Mouse (Mus musculus) adrenal gland, adult (tissue): ENCODE measurements around the gene Dock3.
A peak's percentile ranks its signal among the peaks of the same experiment; 100 is the strongest.

Source experiments
- DNase-seq, 2 experiments: peaks; one replicate each; pipeline ENCODE4 v3.0.0; 2022 to 2023; ENCODE audit warnings: low spot score in 1 of 2; ENCODE audit not compliant: inconsistent age in 2 of 2

The Dock3 gene

GRCm38 (mm10) chr9:107231539-107232139 lies at the start of gene Dock3:
Gene Dock3 (minus strand): TSS chr9:107231909.
- DNase-seq: peak; percentile 79 to 91

- DNase-seq: peak; percentile 59 to 84
Measured at GRCm38 (mm10) chr9:107280322-107281027, 48.8 kb upstream of the Dock3 start.

DNA sequence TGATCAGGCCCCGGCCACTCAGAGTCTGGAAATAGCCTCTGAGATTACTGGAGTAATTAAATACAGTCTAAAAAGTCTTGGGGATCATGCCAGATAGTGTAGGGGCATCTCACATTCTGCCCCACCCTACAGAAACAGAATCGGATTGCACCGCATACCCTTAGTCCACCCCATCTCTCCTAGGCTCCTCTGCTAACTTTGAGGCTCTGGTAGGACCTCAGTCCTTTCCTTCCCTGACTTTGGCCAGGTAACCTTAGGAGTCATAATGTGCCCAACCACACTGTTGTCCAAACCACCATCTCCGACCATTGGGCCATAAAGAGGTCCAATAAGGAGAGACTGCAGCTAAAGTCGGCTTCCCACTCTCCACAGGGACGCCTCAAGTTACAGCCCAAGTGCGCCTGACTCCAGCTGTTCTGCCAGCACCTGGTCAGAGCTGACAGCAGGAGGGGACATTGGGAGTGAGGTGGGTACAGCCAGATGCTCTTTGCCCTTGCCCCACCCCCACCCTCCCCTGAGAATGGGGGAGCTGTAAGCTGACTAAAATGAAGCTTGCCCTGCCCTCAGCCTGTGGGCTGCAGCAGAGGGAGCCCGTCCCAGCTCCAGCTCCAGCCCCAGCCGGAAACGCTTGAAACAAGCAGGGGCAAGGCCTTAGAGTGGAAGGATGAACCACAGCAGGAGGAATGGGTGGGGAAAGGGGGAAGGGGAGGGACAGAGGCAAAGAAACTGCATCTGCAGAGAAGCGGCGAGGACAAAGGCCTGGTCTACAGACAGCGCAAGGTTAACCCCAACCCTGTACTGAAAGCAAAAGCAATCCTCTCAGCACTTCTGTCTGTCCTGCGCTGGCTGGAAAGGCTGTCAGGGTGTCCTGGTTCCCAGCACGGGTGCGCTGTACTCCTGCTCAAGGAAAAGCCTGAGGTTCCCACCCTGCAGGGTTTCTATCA lies 47.9 kb upstream of the Dock3 start:
- DNase-seq: peak in 1 of 2 experiments; percentile 70

DNA sequence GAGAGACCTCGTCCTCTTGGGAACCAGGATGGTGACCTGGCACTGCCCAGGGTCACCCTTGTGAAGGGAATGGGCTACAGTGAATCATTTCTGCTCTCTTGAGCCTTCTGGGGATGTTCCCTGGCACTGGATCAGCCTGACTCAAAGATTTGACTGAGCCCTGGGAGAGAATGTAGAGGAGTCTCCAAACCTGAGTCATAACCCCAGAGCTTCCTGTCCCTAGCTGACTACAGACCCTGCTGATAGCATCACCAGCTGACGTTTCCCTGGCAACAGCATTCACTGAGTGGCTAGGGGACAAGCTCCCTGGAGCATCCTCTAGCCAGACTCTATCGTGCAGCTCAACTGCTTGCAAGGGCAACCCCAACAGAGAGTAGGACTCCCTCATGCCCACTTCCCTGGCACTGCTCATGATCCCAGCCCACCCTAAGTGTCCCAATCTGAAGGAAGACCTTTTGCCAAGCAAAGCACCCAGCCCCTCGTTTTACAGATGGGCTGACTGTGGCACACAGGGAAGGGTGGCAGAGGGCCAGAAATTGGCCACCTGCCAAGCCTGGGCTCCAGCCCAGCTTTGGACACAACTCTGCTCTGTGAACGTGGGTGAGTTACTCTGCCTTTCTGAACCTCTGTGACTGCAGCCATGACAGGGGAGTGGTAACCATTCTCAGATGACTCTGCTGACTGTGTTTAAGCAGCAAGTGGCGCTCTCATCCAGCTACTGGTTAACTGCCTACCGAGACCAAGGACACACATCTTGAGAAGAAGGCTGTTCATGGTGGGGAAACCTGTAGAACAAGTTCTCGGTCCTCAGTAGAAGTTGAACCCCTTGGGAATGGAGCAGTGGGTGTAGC lies 47.0 kb upstream of the Dock3 start:
- peak; percentile 88 to 92 for DNase-seq

- DNase-seq: no peak
Measured at GRCm38 (mm10) chr9:107278126-107278525, 46.4 kb upstream of the Dock3 start.

DNA sequence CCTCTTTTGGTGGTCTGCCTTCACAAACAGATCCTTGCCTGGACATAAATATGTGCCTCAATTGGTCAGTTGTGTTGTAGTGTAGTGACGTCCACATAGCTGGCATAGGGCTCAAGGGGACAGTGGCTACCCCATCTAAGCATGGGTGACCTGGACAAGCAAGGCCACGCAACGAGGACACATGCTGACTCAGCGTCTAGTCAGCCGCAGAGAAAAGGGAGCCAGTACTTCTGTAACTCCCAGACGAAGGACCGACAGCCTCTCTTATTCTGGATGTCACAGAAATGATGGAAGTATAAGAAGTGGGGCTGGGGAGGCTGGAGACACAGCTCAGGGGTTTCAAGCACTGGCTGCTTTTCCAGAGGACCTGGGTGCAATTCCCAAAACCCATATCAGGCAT lies 45.9 kb upstream of the Dock3 start:
- DNase-seq: peak; percentile 83 to 91

GRCm38 (mm10) chr9:107275710-107276109 lies 44.0 kb upstream of the Dock3 start:
- peak; percentile 77 to 88 for DNase-seq

DNA sequence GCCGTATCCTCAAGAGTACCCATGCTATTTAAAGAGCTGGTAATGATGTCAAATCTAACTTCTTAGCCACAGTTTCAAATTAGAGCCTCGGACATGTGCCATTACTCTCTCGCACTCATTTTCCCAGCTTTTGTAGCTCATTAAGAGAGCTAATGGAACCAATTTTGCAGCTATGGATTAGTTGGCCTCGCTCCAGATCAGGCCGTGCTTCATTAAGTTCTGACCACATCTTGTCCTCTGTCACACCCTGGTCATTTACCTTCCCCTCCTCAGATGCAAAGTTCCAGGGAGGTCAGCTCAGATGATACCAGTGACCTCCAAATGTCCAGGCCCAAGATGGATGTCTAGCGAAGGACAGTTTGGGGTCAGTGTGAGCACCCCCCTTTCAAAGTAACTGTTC lies 43.0 kb upstream of the Dock3 start:
- peak in 1 of 2 experiments; percentile 33 for DNase-seq

GRCm38 (mm10) chr9:107273184-107273583 lies 41.5 kb upstream of the Dock3 start:
- DNase-seq: no peak

DNA sequence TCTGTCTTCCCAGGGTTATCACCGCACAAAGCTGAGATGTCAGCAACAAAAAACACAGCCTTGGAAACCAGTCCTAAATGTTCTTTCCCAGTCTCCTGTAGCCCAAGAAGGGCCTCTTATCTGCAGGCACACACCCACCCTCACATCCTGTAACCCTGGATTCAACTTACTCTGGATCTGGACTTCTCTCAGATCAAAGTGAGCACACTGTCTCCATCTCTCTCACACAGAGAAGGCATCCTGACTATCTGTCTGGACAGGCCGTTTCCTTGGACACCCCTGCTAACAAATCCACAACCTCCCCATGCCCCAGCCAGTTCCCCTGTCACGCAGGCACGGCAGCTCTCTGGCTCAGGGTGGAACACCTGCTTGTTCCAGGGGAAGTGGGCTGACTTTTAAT lies 40.6 kb upstream of the Dock3 start:
- no peak for DNase-seq

- DNase-seq: no peak
Measured at GRCm38 (mm10) chr9:107271177-107271938, 39.6 kb upstream of the Dock3 start.

- no peak for DNase-seq
Measured at GRCm38 (mm10) chr9:107269772-107270171, 38.1 kb upstream of the Dock3 start.

GRCm38 (mm10) chr9:107267721-107268402 lies 36.2 kb upstream of the Dock3 start:
- no peak for DNase-seq

- no peak for DNase-seq
Measured at GRCm38 (mm10) chr9:107267028-107267427, 35.3 kb upstream of the Dock3 start.

DNA sequence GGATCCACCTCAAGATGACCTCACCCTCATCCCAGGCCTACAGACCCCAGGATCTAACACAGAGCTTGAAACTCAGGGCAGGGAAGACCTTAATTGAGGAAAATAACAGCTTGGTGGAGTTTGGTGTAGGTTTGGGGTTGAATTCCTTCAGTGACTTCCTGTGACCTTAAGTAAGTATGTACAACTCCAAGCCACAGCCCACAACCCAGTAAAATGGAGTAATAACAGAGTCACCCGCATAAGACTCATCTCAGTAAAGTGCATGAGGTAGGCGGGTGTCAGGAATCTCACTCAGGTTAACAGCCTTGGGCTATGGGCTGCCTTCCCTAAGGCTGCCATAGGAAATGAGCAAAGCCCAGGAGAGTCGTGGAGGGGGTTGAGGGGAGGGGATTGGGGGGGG lies 33.0 kb upstream of the Dock3 start:
- no peak for DNase-seq

- DNase-seq: peak; percentile 85 to 93
Measured at GRCm38 (mm10) chr9:107263912-107264311, 32.2 kb upstream of the Dock3 start.

GRCm38 (mm10) chr9:107262375-107262774 lies 30.7 kb upstream of the Dock3 start:
- DNase-seq: no peak

GRCm38 (mm10) chr9:107261792-107262191 lies 30.1 kb upstream of the Dock3 start:
- DNase-seq: no peak

DNA sequence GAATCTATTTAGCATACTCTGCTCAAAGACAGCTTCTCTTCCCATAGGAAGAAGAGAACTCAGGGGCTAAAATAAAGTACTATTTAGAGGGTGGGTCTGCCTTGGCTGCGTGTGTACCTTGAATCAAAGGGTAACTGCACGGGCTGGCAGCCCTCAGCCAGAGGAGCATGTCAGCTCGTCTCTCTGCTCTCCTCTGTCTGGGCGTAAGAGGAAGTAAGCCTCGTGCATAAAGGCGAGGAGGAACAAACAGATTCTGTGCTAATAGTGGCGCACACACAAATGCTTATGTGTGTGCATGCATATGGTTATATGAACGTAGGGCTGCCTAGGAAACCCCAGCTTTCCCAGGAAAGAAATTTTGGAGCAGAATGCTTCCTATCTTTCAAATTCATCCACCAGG lies 29.1 kb upstream of the Dock3 start:
- peak in 1 of 2 experiments; percentile 27 for DNase-seq
